Mouse (Mus musculus) cerebellum, adult 2 months (tissue): Measurements from ENCODE around the gene Trappc1.

Source experiments
- CTCF ChIP-seq: fragments of 200-500 bp; IDR thresholded peaks from 2 replicates; pipeline ENCODE4 v1.5.1; 2011; ENCODE audit warnings: low read depth, mild to moderate bottlenecking, control low read depth, low read length, moderate library complexity, borderline replicate concordance; ENCODE audit not compliant: insufficient read depth
- POLR2A ChIP-seq: fragments of 200-500 bp; IDR thresholded peaks from 2 replicates; pipeline ENCODE4 v1.6.1; 2011; ENCODE audit warnings: low read length, control low read depth, borderline replicate concordance; ENCODE audit not compliant: insufficient read depth

DNA sequence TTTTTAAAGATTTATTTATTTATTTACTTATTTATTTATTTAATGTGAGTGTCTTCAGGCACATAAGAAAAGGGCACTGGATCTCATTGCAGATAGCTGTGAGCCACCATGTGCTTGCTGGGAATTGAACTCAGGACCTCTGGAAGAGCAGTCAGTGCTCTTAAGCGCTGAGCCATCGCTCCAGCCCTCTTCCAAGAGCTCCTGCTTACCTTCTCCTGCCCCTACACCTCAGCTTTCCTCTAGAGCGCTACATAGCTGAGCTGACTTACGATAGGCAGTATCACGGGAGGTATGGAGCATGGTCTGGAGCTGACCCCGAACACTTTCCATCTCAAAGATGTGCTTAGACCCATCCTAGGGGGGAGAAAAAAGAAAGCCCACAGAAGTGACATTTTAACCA is 2.2 kb upstream of the Trappc1 start:
- no peak for TF ChIP-seq CTCF
- TF ChIP-seq POLR2A = no peak
